Mouse (Mus musculus): ENCODE data around the gene Nhlh2. TPM values are rescaled to one million over a fixed set of nuclear protein-coding genes. Genes with fewer than 3 reads are reported as not detected.

Nhlh2 gene
- 0.04 TPM in 1 of 2 replicates, not detected in the other for polyA plus RNA-seq (2015; fragmentation: Nextera tagmentation; extraction: Ambion mirVana)

- Histone ChIP-seq H3K4me1 (peaks cover 23% of the 10 kb centered on the region), H3K36me3 (no peaks in the 10 kb centered on the region), H3K4me2 (no peak within 1 kb of the TSS), H3K27me3 (peaks cover 74% of the 10 kb centered on the region), H3K27ac (no peak within 1 kb of the TSS), H3K9me3 (no peaks in the 10 kb centered on the region), H3K9ac (no peak within 1 kb of the TSS), H3K4me3 (no peak within 1 kb of the TSS)
- ATAC-seq (ENCODE audit: borderline replicate concordance, extremely low read depth, low FRiP score, low TSS enrichment) = no peak
- WGBS = 19% methylated on average over 2 of the region's 2 CpGs
Measured at GRCm38 (mm10) chr3:102009926-102010381, at the start of gene Nhlh2. TSS of gene Nhlh2 (plus strand) at chr3:102010076.

- no peaks in the 10 kb centered on the region for H3K9me3 ChIP-seq
- no peak overlapping the region for H3K4me3 ChIP-seq
- no peak for ATAC-seq (ENCODE audit: borderline replicate concordance, extremely low read depth, low FRiP score, low TSS enrichment)
- WGBS = 87% methylated on average over 15 of the region's 15 CpGs
- no peak overlapping the region for H3K9ac ChIP-seq
- no peak overlapping the region for H3K4me2 ChIP-seq
- no peaks in the 10 kb centered on the region for H3K4me1 ChIP-seq
- H3K27me3 ChIP-seq = no peaks in the 10 kb centered on the region; the same call in 1 of the 2 replicates
- no peaks in the 10 kb centered on the region for H3K36me3 ChIP-seq
- no peak overlapping the region for H3K27ac ChIP-seq
Measured at GRCm38 (mm10) chr3:101961146-101961835, 48.6 kb upstream of the Nhlh2 start.

GRCm38 (mm10) chr3:101963501-101963900 is 46.4 kb upstream of the Nhlh2 start:
- Histone ChIP-seq H3K4me1 (no peaks in the 10 kb centered on the region), H3K9ac (no peak overlapping the region), H3K4me2 (no peak overlapping the region), H3K9me3 (no peaks in the 10 kb centered on the region), H3K36me3 (no peaks in the 10 kb centered on the region), H3K27ac (no peak overlapping the region), H3K27me3 (no peaks in the 10 kb centered on the region; the same call in 1 of the 2 replicates), H3K4me3 (no peak overlapping the region)
- ATAC-seq (ENCODE audit: borderline replicate concordance, extremely low read depth, low FRiP score, low TSS enrichment) = no peak
- 33% methylated on average over 9 of the region's 9 CpGs for WGBS

- Histone ChIP-seq H3K4me2 (no peak overlapping the region; the same call in 1 of the 2 replicates), H3K9me3 (no peaks in the 10 kb centered on the region), H3K27me3 (no peaks in the 10 kb centered on the region; the same call in 1 of the 2 replicates), H3K4me3 (no peak overlapping the region), H3K9ac (no peak overlapping the region), H3K4me1 (no peaks in the 10 kb centered on the region), H3K27ac (no peak overlapping the region), H3K36me3 (no peaks in the 10 kb centered on the region)
- ATAC-seq (ENCODE audit: borderline replicate concordance, extremely low read depth, low FRiP score, low TSS enrichment) = no peak
- WGBS = 29% methylated on average over 7 of the region's 7 CpGs
Measured at GRCm38 (mm10) chr3:101964352-101964751, 45.5 kb upstream of the Nhlh2 start.

- 31% methylated on average over 3 of the region's 3 CpGs for WGBS
- ATAC-seq (ENCODE audit: borderline replicate concordance, extremely low read depth, low FRiP score, low TSS enrichment) = no peak
Measured at GRCm38 (mm10) chr3:101966825-101967558, 42.9 kb upstream of the Nhlh2 start.

GRCm38 (mm10) chr3:101975337-101975736 is 34.5 kb upstream of the Nhlh2 start:
- no peaks in the 10 kb centered on the region for H3K4me1 ChIP-seq
- no peak overlapping the region for H3K4me2 ChIP-seq
- H3K27ac ChIP-seq = no peak overlapping the region
- no peak overlapping the region for H3K4me3 ChIP-seq
- H3K9me3 ChIP-seq = no peaks in the 10 kb centered on the region
- no peak for ATAC-seq (ENCODE audit: borderline replicate concordance, extremely low read depth, low FRiP score, low TSS enrichment)
- no peak overlapping the region for H3K9ac ChIP-seq
- 84% methylated on average over 10 of the region's 10 CpGs for WGBS
- no peaks in the 10 kb centered on the region for H3K27me3 ChIP-seq
- no peaks in the 10 kb centered on the region for H3K36me3 ChIP-seq

More at GRCm38 (mm10) chr3:101966825-101967558, 42.9 kb upstream of the Nhlh2 start:
- Histone ChIP-seq H3K4me1 (no peaks in the 10 kb centered on the region), H3K27me3 (no peaks in the 10 kb centered on the region; the same call in 1 of the 2 replicates), H3K4me2 (no peak overlapping the region), H3K9me3 (no peaks in the 10 kb centered on the region), H3K36me3 (no peaks in the 10 kb centered on the region), H3K4me3 (no peak overlapping the region), H3K9ac (no peak overlapping the region), H3K27ac (no peak overlapping the region)

- no peaks in the 10 kb centered on the region for H3K4me1 ChIP-seq
- no peak overlapping the region for H3K9ac ChIP-seq
- no peaks in the 10 kb centered on the region for H3K36me3 ChIP-seq
- no peaks in the 10 kb centered on the region for H3K9me3 ChIP-seq
- no peak overlapping the region for H3K4me2 ChIP-seq
- no peaks in the 10 kb centered on the region for H3K27me3 ChIP-seq
- WGBS = 73% methylated on average over 10 of the region's 10 CpGs
- no peak overlapping the region for H3K4me3 ChIP-seq
- H3K27ac ChIP-seq = no peak overlapping the region
- ATAC-seq (ENCODE audit: borderline replicate concordance, extremely low read depth, low FRiP score, low TSS enrichment) = no peak
Measured at GRCm38 (mm10) chr3:101978299-101978994, 31.4 kb upstream of the Nhlh2 start.

- 44% methylated on average over 4 of the region's 4 CpGs for WGBS
- ATAC-seq (ENCODE audit: borderline replicate concordance, extremely low read depth, low FRiP score, low TSS enrichment) = no peak
- no peaks in the 10 kb centered on the region for H3K4me1 ChIP-seq
Measured at GRCm38 (mm10) chr3:101983917-101984316, 26.0 kb upstream of the Nhlh2 start.

GRCm38 (mm10) chr3:101985634-101986033 is 24.2 kb upstream of the Nhlh2 start:
- Histone ChIP-seq H3K4me1 (no peaks in the 10 kb centered on the region), H3K27me3 (no peaks in the 10 kb centered on the region), H3K36me3 (no peaks in the 10 kb centered on the region), H3K9ac (no peak overlapping the region), H3K27ac (no peak overlapping the region), H3K4me3 (no peak overlapping the region), H3K4me2 (no peak overlapping the region), H3K9me3 (no peaks in the 10 kb centered on the region)
- ATAC-seq (ENCODE audit: borderline replicate concordance, extremely low read depth, low FRiP score, low TSS enrichment) = no peak
- WGBS = 53% methylated on average over 8 of the region's 8 CpGs

More at GRCm38 (mm10) chr3:101983917-101984316, 26.0 kb upstream of the Nhlh2 start:
- Histone ChIP-seq H3K4me2 (no peak overlapping the region), H3K9ac (no peak overlapping the region), H3K27ac (no peak overlapping the region), H3K4me3 (no peak overlapping the region), H3K27me3 (no peaks in the 10 kb centered on the region), H3K36me3 (no peaks in the 10 kb centered on the region), H3K9me3 (no peaks in the 10 kb centered on the region)

GRCm38 (mm10) chr3:101990136-101990535 is 19.7 kb upstream of the Nhlh2 start:
- H3K4me2 ChIP-seq = no peak overlapping the region
- H3K27ac ChIP-seq = no peak overlapping the region
- 48% methylated on average over 3 of the region's 3 CpGs for WGBS
- H3K36me3 ChIP-seq = no peaks in the 10 kb centered on the region
- H3K4me1 ChIP-seq = no peaks in the 10 kb centered on the region
- no peaks in the 10 kb centered on the region for H3K9me3 ChIP-seq
- ATAC-seq (ENCODE audit: borderline replicate concordance, extremely low read depth, low FRiP score, low TSS enrichment) = no peak
- no peak overlapping the region for H3K9ac ChIP-seq
- no peaks in the 10 kb centered on the region for H3K27me3 ChIP-seq
- no peak overlapping the region for H3K4me3 ChIP-seq

GRCm38 (mm10) chr3:101990995-101991516 is 18.8 kb upstream of the Nhlh2 start:
- no peak overlapping the region for H3K27ac ChIP-seq
- no peaks in the 10 kb centered on the region for H3K36me3 ChIP-seq
- no peak overlapping the region for H3K4me3 ChIP-seq
- 41% methylated on average over 6 of the region's 6 CpGs for WGBS
- H3K4me1 ChIP-seq = no peaks in the 10 kb centered on the region
- H3K27me3 ChIP-seq = no peaks in the 10 kb centered on the region
- H3K9ac ChIP-seq = no peak overlapping the region
- H3K9me3 ChIP-seq = no peaks in the 10 kb centered on the region
- ATAC-seq (ENCODE audit: borderline replicate concordance, extremely low read depth, low FRiP score, low TSS enrichment) = no peak
- H3K4me2 ChIP-seq = no peak overlapping the region

All from lung, embryonic 15.5 days (tissue).